ENCODE assay signal across 8 mouse cellular contexts in the genomic region with DNA sequence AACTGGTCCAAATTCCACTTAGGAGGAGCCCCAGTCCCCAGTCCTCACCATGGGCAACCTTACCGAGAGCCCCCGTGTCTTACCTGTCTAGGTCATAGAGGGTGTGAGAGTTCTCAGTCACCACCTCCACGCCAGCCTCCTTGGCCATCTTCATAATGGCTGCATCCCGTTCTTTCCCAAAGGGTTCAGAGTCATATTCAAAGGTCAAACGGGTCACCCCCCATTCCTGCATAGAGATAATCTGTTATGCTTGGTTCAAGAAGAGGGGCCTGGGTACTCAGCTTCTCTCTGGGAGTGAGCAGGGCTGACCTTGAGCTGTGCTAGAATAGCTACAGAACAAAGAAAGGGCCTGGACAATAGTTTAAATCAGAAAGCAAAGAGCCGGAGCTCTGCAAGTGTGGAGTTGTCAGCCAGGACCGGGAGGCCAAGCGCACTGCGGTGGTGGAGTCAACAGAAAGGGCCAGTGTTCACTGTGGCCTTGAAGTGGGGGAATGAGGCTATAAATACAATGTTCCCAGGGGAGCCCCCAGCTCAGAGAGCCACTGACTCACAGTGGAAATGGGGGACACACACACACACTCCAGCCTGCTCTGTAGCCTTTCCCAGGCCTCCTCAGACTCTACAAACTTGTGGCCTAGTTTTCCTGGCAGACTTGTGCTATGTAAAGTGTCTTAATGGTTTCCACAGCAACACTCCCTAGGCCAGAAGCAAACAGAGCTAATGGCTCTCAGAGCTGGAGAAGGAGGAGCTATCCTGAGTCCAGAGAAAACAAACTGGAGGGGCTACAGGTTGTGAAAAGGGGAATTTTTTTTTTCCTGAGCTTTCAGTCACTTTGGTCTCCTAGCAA. TPM values are rescaled to one million over a fixed set of nuclear protein-coding genes. Genes with fewer than 3 reads are reported as not detected.
A peak's percentile ranks its signal among the peaks of the same experiment; 100 is the strongest.
DNase-seq lines count a peak whose midpoint lies in the region; ATAC-seq and TF ChIP-seq lines count a peak whose summit lies in the region.

No protein-coding gene starts in this region.

- H3K4me3 ChIP-seq in hindbrain, embryonic 15.5 days: no peak overlapping the region
- H3K4me3 ChIP-seq in lung, embryonic 14.5 days (ENCODE audit: low read depth, low read length): no peak overlapping the region
- no peak overlapping the region for H3K4me3 ChIP-seq in stomach, embryonic 14.5 days (ENCODE audit: low read depth, low read length)

- peak; percentile 62 for DNase-seq in kidney, adult 11 months
- no peak for DNase-seq in kidney, adult 18-20 months
- DNase-seq in brain, adult 2 months (ENCODE audit: low read depth, low spot score): peak; percentile 83
- peak; percentile 50 for DNase-seq in gastrocnemius, postnatal 10 days
- DNase-seq in lung, embryonic 14.5 days: peak; percentile 68
- DNase-seq in yolk sac, embryonic 10.5 days (ENCODE audit: low spot score): no peak

- TF ChIP-seq CTCF in lung, embryonic 14.5 days (IDR thresholded peaks at IDR 0.05; ENCODE audit: low read depth): no peak

- H3K36me3 ChIP-seq in hindbrain, embryonic 15.5 days: peaks cover 49% of the 10 kb centered on the region
- peaks cover 64% of the 10 kb centered on the region for H3K36me3 ChIP-seq in lung, embryonic 14.5 days (ENCODE audit: insufficient read depth)
- H3K36me3 ChIP-seq in stomach, embryonic 14.5 days (ENCODE audit: control insufficient read depth, insufficient read depth, low read length): peaks cover 29% of the 10 kb centered on the region

- no peak overlapping the region for H3K9ac ChIP-seq in hindbrain, embryonic 15.5 days
- H3K9ac ChIP-seq in lung, embryonic 14.5 days: no peak overlapping the region
- no peak overlapping the region for H3K9ac ChIP-seq in stomach, embryonic 14.5 days (replicated peaks; ENCODE audit: low read depth, low read length)

- H3K27me3 ChIP-seq in hindbrain, embryonic 15.5 days: no peaks in the 10 kb centered on the region
- no peaks in the 10 kb centered on the region for H3K27me3 ChIP-seq in lung, embryonic 14.5 days (ENCODE audit: insufficient read depth, low read length)
- H3K27me3 ChIP-seq in stomach, embryonic 14.5 days (ENCODE audit: control insufficient read depth, insufficient read depth, low read length): no peaks in the 10 kb centered on the region

- peak overlapping the region; percentile 83 for H3K27ac ChIP-seq in hindbrain, embryonic 15.5 days (replicated peaks)
- peak overlapping the region; percentile 94 for H3K27ac ChIP-seq in lung, embryonic 14.5 days (ENCODE audit: low read depth)
- peak overlapping the region; percentile 90 for H3K27ac ChIP-seq in stomach, embryonic 14.5 days (ENCODE audit: low read length)

- ATAC-seq in hindbrain, embryonic 15.5 days (ENCODE audit: low FRiP score, low read depth): peak; percentile 76
- ATAC-seq in lung, embryonic 14.5 days (ENCODE audit: insufficient read depth): peak; percentile 68
- ATAC-seq in stomach, embryonic 14.5 days (ENCODE audit: insufficient number of reproducible peaks, insufficient read depth, low FRiP score, low read depth): peak; percentile 54

- peaks cover 65% of the 10 kb centered on the region for H3K4me1 ChIP-seq in hindbrain, embryonic 15.5 days (replicated peaks)
- H3K4me1 ChIP-seq in lung, embryonic 14.5 days (ENCODE audit: insufficient read depth): peaks cover 28% of the 10 kb centered on the region
- H3K4me1 ChIP-seq in stomach, embryonic 14.5 days (ENCODE audit: control insufficient read depth, insufficient read depth, low read length): peaks cover 42% of the 10 kb centered on the region

- peak overlapping the region; percentile 17; the same call in 1 of the 2 replicates for H3K4me2 ChIP-seq in hindbrain, embryonic 15.5 days
- peak overlapping the region; percentile 8; the same call in 1 of the 2 replicates for H3K4me2 ChIP-seq in lung, embryonic 14.5 days
- H3K4me2 ChIP-seq in stomach, embryonic 14.5 days (replicated peaks; ENCODE audit: low read depth, low read length): no peak overlapping the region

- 36% methylated on average over 9 of the region's 9 CpGs for WGBS in hindbrain, embryonic 15.5 days
- 66% methylated on average over 9 of the region's 9 CpGs for WGBS in lung, embryonic 14.5 days
- WGBS in stomach, embryonic 14.5 days: 55% methylated on average over 9 of the region's 9 CpGs

- no peaks in the 10 kb centered on the region for H3K9me3 ChIP-seq in hindbrain, embryonic 15.5 days
- H3K9me3 ChIP-seq in lung, embryonic 14.5 days (ENCODE audit: low read depth, low read length): no peaks in the 10 kb centered on the region
- H3K9me3 ChIP-seq in stomach, embryonic 14.5 days (ENCODE audit: control insufficient read depth, low read depth, low read length): no peaks in the 10 kb centered on the region

RNA-seq across cellular contexts. Expression of a gene that starts 9.2 kb away (rescaled TPM):
- total RNA-seq in gastrocnemius, postnatal 10 days (2021): 10 to 100 TPM; 35.7 to 42.7 TPM
- 41.1 and 47.9 TPM in 2 replicates for polyA plus RNA-seq in hindbrain, embryonic 15.5 days (2015; fragmentation: Nextera tagmentation; extraction: Ambion mirVana)
- 19.9 and 22.0 TPM in 2 replicates for polyA plus RNA-seq in lung, embryonic 14.5 days (2014; fragmentation: Nextera tagmentation; extraction: Ambion mirVana)
- 24.2 and 25.7 TPM in 2 replicates for polyA plus RNA-seq in stomach, embryonic 14.5 days (2014; fragmentation: Nextera tagmentation; extraction: Ambion mirVana)

RNA-seq across cellular contexts. Expression of a gene that starts 23.6 kb away (rescaled TPM):
- 10 to 100 TPM; 24.1 to 27.2 TPM for total RNA-seq in gastrocnemius, postnatal 10 days (2021)
- 162 and 178 TPM in 2 replicates for polyA plus RNA-seq in hindbrain, embryonic 15.5 days (2015; fragmentation: Nextera tagmentation; extraction: Ambion mirVana)
- polyA plus RNA-seq in lung, embryonic 14.5 days (2014; fragmentation: Nextera tagmentation; extraction: Ambion mirVana): 6.2 TPM in 2 replicates
- 11.3 and 12.7 TPM in 2 replicates for polyA plus RNA-seq in stomach, embryonic 14.5 days (2014; fragmentation: Nextera tagmentation; extraction: Ambion mirVana)

RNA-seq across cellular contexts. Expression of a gene that starts 35.7 kb away (rescaled TPM):
- total RNA-seq in gastrocnemius, postnatal 10 days (2021): 1 to 10 TPM; 5.9 to 6.7 TPM
- 15.4 and 20.1 TPM in 2 replicates for polyA plus RNA-seq in hindbrain, embryonic 15.5 days (2015; fragmentation: Nextera tagmentation; extraction: Ambion mirVana)
- 14.7 and 16.9 TPM in 2 replicates for polyA plus RNA-seq in lung, embryonic 14.5 days (2014; fragmentation: Nextera tagmentation; extraction: Ambion mirVana)
- 19.2 and 21.7 TPM in 2 replicates for polyA plus RNA-seq in stomach, embryonic 14.5 days (2014; fragmentation: Nextera tagmentation; extraction: Ambion mirVana)

RNA-seq across cellular contexts. Expression of a gene that starts 42.3 kb away (rescaled TPM):
- total RNA-seq in gastrocnemius, postnatal 10 days (2021): 1 to 10 TPM in 1 of 2 experiments, under 1 TPM in 1; 0.80 to 1.9 TPM
- polyA plus RNA-seq in hindbrain, embryonic 15.5 days (2015; fragmentation: Nextera tagmentation; extraction: Ambion mirVana): 7.8 and 8.8 TPM in 2 replicates
- polyA plus RNA-seq in lung, embryonic 14.5 days (2014; fragmentation: Nextera tagmentation; extraction: Ambion mirVana): 1.1 and 1.2 TPM in 2 replicates
- polyA plus RNA-seq in stomach, embryonic 14.5 days (2014; fragmentation: Nextera tagmentation; extraction: Ambion mirVana): 1.4 and 2.6 TPM in 2 replicates

RNA-seq across cellular contexts. Expression of a gene that starts 50.0 kb away (rescaled TPM):
- under 1 TPM; 0.40 to 0.70 TPM for total RNA-seq in gastrocnemius, postnatal 10 days (2021)
- polyA plus RNA-seq in hindbrain, embryonic 15.5 days (2015; fragmentation: Nextera tagmentation; extraction: Ambion mirVana): 1.5 TPM in 2 replicates
- 15.3 and 16.6 TPM in 2 replicates for polyA plus RNA-seq in lung, embryonic 14.5 days (2014; fragmentation: Nextera tagmentation; extraction: Ambion mirVana)
- 14.8 and 14.9 TPM in 2 replicates for polyA plus RNA-seq in stomach, embryonic 14.5 days (2014; fragmentation: Nextera tagmentation; extraction: Ambion mirVana)

Comparison
In these comparisons a context has a peak if more than half of its experiments do, and no peak if none do; other contexts are left out.
1. DNase-seq: peak in kidney, adult 11 months (single experiment), brain, adult 2 months (single experiment), gastrocnemius, postnatal 10 days (single experiment) and lung, embryonic 14.5 days (single experiment); none in kidney, adult 18-20 months (single experiment) and yolk sac, embryonic 10.5 days (single experiment).
2. RNA of a gene that starts 23.6 kb away (polyA plus RNA-seq): 162 to 178 TPM in hindbrain, embryonic 15.5 days; 11.3 to 12.7 TPM in stomach, embryonic 14.5 days and 6.2 TPM in lung, embryonic 14.5 days; every median in the first group is over 10 times any median in the second.
3. Peak in every context shown above with its lines, with median percentiles within 50 percentile points of each other: ATAC-seq and H3K27ac ChIP-seq.